Mouse (Mus musculus) intestine, postnatal 0 days (tissue): ENCODE data around the gene Cldn13. TPM values are rescaled to one million over a fixed set of nuclear protein-coding genes. Genes with fewer than 3 reads are reported as not detected.
"Not testable (repeated sequence)": the region's sequence is repeated elsewhere in the genome, so short reads cannot be mapped to it uniquely, and the experiment has no call there.

ENCODE experiments used
- ATAC-seq: fragments of 200-750 bp; cut with Nextera tagmentation; 2 replicates; pipeline ENCODE4 v1.8.0; 2017; ENCODE audit warnings: mild to moderate bottlenecking, moderate TSS enrichment, moderate library complexity
- H3K27ac ChIP-seq: fragments of 300-500 bp; sonication (generic); 2 replicates; pipeline ENCODE4 v1.5.1; 2014; ENCODE audit warnings: mild to moderate bottlenecking, low read depth, low read length, moderate library complexity
- H3K27me3 ChIP-seq: fragments of 300-500 bp; sonication (generic); replicated peaks from 2 replicates; pipeline ENCODE4 v1.6.1; 2014; ENCODE audit warnings: low read length, mixed read lengths; ENCODE audit not compliant: control insufficient read depth, insufficient read depth
- H3K36me3 ChIP-seq: fragments of 300-500 bp; sonication (generic); 2 replicates; pipeline ENCODE4 v1.6.1; 2014; ENCODE audit warnings: mild to moderate bottlenecking, moderate library complexity; ENCODE audit not compliant: control insufficient read depth, insufficient read depth
- H3K4me1 ChIP-seq: fragments of 300-500 bp; sonication (generic); replicated peaks from 2 replicates; pipeline ENCODE4 v1.6.1; 2014; ENCODE audit warnings: antibody characterized with exemption, low read length, mixed read lengths; ENCODE audit not compliant: control insufficient read depth, insufficient read depth
- H3K4me2 ChIP-seq: fragments of 300-500 bp; sonication (generic); replicated peaks from 2 replicates; pipeline ENCODE4 v1.6.1; 2014; ENCODE audit warnings: low read depth, mild to moderate bottlenecking, moderate library complexity
- H3K4me3 ChIP-seq: fragments of 300-500 bp; sonication (generic); 2 replicates; pipeline ENCODE4 v1.5.1; 2014; ENCODE audit warnings: low read depth, low read length
- H3K9ac ChIP-seq: fragments of 300-500 bp; sonication (generic); 2 replicates; pipeline ENCODE4 v1.6.1; 2014; ENCODE audit warnings: mild to moderate bottlenecking, low read depth, low read length
- H3K9me3 ChIP-seq: fragments of 300-500 bp; sonication (generic); 2 replicates; pipeline ENCODE4 v1.6.1; 2016; ENCODE audit warnings: mixed run types; ENCODE audit not compliant: control insufficient read depth
- CTCF ChIP-seq: sonication (generic); IDR thresholded peaks from 2 replicates; pipeline ENCODE4 v1.5.1; 2016; ENCODE audit warnings: low read depth, mild to moderate bottlenecking, control low read depth, antibody characterized with exemption, moderate library complexity
- WGBS: fragments of 180-500 bp; shearing (Covaris S2); extraction: QIAGEN DNeasy Blood & Tissue Kit; methylation state at CpG from one replicate; pipeline ENCODE4 v1.1.7; 2014; 5-methylcytosine and 5-hydroxymethylcytosine counted together
- polyA plus RNA-seq: library from polyadenylated mRNA; unstranded; fragments of >200 nt; fragmentation: Nextera tagmentation; extraction: Ambion mirVana; gene quantifications from 2 replicates; pipeline ENCODE4 v1.2.1, GENCODE M21; 2015

Cldn13 gene
- polyA plus RNA-seq, 1 experiment from 2014 or later, result not detected

GRCm38 (mm10) chr5:134945266-134945959, 30.1 kb upstream of the Cldn13 start:
- Histone ChIP-seq H3K27ac (peak overlapping the region; percentile 83), H3K4me1 (peaks cover 7% of the 10 kb centered on the region; the same call in 1 of the 2 replicates), H3K9ac (peak overlapping the region; percentile 64), H3K27me3 (no peaks in the 10 kb centered on the region), H3K36me3 (no peaks in the 10 kb centered on the region), H3K4me2 (peak overlapping the region; percentile 62), H3K4me3 (peak overlapping the region; percentile 54), H3K9me3 (no peaks in the 10 kb centered on the region)
- no peak for ATAC-seq
- WGBS, result 34% methylated on average over 16 of the region's 19 CpGs
- TF ChIP-seq CTCF, result no peak

DNA sequence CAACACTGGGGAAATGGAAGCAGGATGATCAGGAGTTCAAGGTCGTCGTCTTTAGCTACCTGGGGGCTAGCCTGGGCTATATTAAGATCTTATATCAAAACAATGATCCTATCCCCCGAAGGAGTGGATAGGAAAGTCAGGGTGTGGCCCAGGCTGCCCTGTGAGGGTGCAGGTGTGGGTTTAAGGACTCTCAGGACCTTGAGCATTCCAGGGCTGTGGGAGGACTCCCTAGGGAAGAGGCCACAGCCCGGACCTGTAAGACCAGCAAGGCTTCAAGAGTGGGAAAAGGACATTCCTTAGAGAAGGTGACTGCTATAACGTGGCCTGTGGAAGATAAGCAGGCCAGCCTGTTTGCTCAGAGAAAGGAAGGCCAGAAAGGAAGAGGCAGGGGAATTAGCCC, 28.9 kb upstream of the Cldn13 start:
- H3K4me3 ChIP-seq, result no peak overlapping the region

DNA sequence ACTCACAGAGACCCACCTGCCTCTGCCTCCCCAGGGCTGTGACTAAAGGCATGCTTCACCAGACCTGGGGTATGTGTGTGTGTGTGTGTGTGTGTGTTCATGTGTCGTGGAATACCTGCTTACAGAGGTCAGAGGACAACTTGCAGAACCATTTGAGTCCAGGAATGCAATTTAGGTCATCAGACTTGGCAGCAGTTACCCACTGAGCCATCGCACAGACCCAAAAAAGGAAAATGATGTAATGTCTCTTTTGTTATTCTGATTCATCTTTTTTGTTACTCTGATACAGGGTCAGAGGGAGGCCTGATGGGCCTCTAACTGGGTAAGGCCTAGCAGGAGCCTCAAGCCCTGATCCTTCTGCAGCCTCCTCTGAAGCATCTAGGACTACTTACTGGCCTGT, 27.4 kb upstream of the Cldn13 start:
- 62% methylated on average over 2 of the region's 2 CpGs for WGBS
- H3K27ac ChIP-seq, result no peak overlapping the region
- ATAC-seq, result no peak

More for the DNA sequence above, 28.9 kb upstream of the Cldn13 start:
- peak overlapping the region; percentile 62; the same call in 1 of the 2 replicates for H3K4me2 ChIP-seq
- no peaks in the 10 kb centered on the region for H3K9me3 ChIP-seq
- H3K36me3 ChIP-seq, result no peaks in the 10 kb centered on the region
- 51% methylated on average over 5 of the region's 5 CpGs for WGBS
- H3K27ac ChIP-seq, result no peak overlapping the region
- H3K4me1 ChIP-seq, result peaks cover 6% of the 10 kb centered on the region; the same call in 1 of the 2 replicates
- ATAC-seq, result no peak
- H3K27me3 ChIP-seq, result no peaks in the 10 kb centered on the region
- no peak for TF ChIP-seq CTCF
- no peak overlapping the region for H3K9ac ChIP-seq

DNA sequence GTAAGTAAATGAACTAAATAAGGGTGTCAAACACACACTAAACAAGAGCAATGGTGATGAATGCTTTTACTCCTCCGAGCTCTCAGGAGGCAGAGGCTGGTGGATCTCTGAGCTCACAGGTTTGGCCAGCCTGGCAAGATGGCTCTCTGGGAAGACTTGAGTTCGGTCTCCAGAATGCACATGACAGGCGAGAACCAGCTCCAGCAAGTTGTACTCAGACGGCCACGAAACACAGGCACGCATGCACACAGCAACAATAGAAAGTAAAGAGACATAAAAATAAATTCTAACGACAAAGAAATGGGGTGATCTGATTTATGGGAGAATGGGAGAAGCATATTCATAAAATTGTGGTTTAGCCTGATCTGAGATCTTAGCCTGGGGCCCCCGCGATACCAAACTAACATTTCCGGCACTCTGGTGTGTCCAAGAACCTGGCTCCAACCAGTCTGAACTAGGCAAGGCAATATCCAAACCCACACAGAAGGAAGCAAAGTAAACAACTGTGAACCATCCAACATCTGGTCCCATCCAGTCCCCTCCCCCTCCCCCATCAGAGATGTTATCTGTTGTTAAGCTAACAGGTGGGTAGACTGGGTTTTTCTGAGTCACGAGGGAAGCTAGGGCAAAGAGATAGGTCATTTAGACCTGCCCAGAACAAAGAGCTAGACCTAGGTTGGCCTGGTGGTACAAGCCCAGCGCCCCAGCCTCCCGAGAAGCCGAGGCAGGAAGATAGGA, 26.3 kb upstream of the Cldn13 start:
- Histone ChIP-seq H3K9ac (no peak overlapping the region), H3K9me3 (no peaks in the 10 kb centered on the region), H3K4me1 (no peaks in the 10 kb centered on the region; the same call in 1 of the 2 replicates), H3K4me3 (no peak overlapping the region), H3K4me2 (no peak overlapping the region), H3K36me3 (no peaks in the 10 kb centered on the region), H3K27ac (peak overlapping the region; percentile 21; the same call in 1 of the 2 replicates), H3K27me3 (no peaks in the 10 kb centered on the region)
- 55% methylated on average over 14 of the region's 14 CpGs for WGBS
- ATAC-seq, result 0 out of 2 replicates have a peak, but pooled peaks have one; percentile 6
- no peak for TF ChIP-seq CTCF

More for the DNA sequence above, 27.4 kb upstream of the Cldn13 start:
- H3K36me3 ChIP-seq, result no peaks in the 10 kb centered on the region
- no peak overlapping the region for H3K4me2 ChIP-seq
- H3K4me1 ChIP-seq, result peaks cover 5% of the 10 kb centered on the region; the same call in 1 of the 2 replicates
- H3K4me3 ChIP-seq, result no peak overlapping the region
- TF ChIP-seq CTCF, result no peak
- no peaks in the 10 kb centered on the region for H3K27me3 ChIP-seq
- no peaks in the 10 kb centered on the region for H3K9me3 ChIP-seq
- H3K9ac ChIP-seq, result no peak overlapping the region

DNA sequence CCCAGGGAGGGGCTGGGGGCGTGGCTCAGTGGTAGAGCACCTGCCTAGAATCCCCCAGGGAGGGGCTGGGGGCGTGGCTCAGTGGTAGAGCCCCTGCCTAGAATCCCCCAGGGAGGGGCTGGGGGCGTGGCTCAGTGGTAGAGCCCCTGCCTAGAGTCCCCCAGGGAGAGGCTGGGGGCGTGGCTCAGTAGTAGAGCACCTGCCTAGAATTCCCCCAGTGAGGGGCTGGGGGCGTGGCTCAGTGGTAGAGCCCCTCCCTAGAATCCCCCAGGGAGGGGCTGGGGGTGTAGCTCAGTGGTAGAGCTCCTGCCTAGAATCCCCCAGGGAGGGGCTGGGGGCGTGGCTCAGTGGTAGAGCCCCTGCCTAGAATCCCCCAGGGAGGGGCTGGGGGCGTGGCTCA, 24.2 kb upstream of the Cldn13 start:
- H3K27me3 ChIP-seq, H3K9ac ChIP-seq, H3K36me3 ChIP-seq, H3K27ac ChIP-seq, ATAC-seq, H3K4me2 ChIP-seq, H3K4me3 ChIP-seq, H3K9me3 ChIP-seq, H3K4me1 ChIP-seq: not testable (repeated sequence)
- 93% methylated on average over 2 of the region's 7 CpGs for WGBS

- Histone ChIP-seq H3K4me2 (no peak overlapping the region), H3K9me3 (no peaks in the 10 kb centered on the region), H3K36me3 (peaks cover 7% of the 10 kb centered on the region; the same call in 1 of the 2 replicates), H3K9ac (no peak overlapping the region), H3K4me3 (no peak overlapping the region), H3K27ac (no peak overlapping the region), H3K27me3 (no peaks in the 10 kb centered on the region), H3K4me1 (no peaks in the 10 kb centered on the region; the same call in 1 of the 2 replicates)
- WGBS, result 81% methylated on average over 3 of the region's 3 CpGs
- TF ChIP-seq CTCF, result no peak
- ATAC-seq, result no peak
Observed at GRCm38 (mm10) chr5:134939069-134939468, 23.7 kb upstream of the Cldn13 start.
